Mouse (Mus musculus) c-Kit-positive CD71-positive TER-119-positive erythroid progenitor cells, embryonic 14.5 days (primary cell): ENCODE measurements around the gene Bbs9.

ENCODE experiments used
- DNase-seq: peaks from one replicate; pipeline ENCODE4 v3.0.0-alpha.2; 2013; ENCODE audit warnings: low spot score

Bbs9 gene

GRCm38 (mm10) chr9:22532810-22533447 lies 57.4 kb downstream of the Bbs9 start:
- no peak for DNase-seq

GRCm38 (mm10) chr9:22537767-22538373 lies 62.4 kb downstream of the Bbs9 start:
- DNase-seq = no peak

GRCm38 (mm10) chr9:22539546-22539945 lies 64.0 kb downstream of the Bbs9 start:
- no peak for DNase-seq

GRCm38 (mm10) chr9:22541130-22541529 lies 65.6 kb downstream of the Bbs9 start:
- no peak for DNase-seq

- no peak for DNase-seq
These were observed 68.0 kb downstream of the Bbs9 start for GRCm38 (mm10) chr9:22543467-22543866.

- no peak for DNase-seq
These were observed 69.1 kb downstream of the Bbs9 start for GRCm38 (mm10) chr9:22544349-22545341.

GRCm38 (mm10) chr9:22551273-22551672 lies 75.8 kb downstream of the Bbs9 start:
- no peak for DNase-seq

GRCm38 (mm10) chr9:22556076-22556475 lies 80.6 kb downstream of the Bbs9 start:
- no peak for DNase-seq

GRCm38 (mm10) chr9:22557467-22557866 lies 82.0 kb downstream of the Bbs9 start:
- DNase-seq = peak; percentile 36

GRCm38 (mm10) chr9:22563612-22564347 lies 88.3 kb downstream of the Bbs9 start:
- no peak for DNase-seq

GRCm38 (mm10) chr9:22567726-22568125 lies 92.2 kb downstream of the Bbs9 start:
- no peak for DNase-seq

GRCm38 (mm10) chr9:22576426-22577139 lies 101.1 kb downstream of the Bbs9 start:
- DNase-seq = no peak

- DNase-seq = no peak
These were observed 102.8 kb downstream of the Bbs9 start for GRCm38 (mm10) chr9:22578266-22578665.

- DNase-seq = no peak
These were observed 108.7 kb downstream of the Bbs9 start for GRCm38 (mm10) chr9:22584221-22584620.

GRCm38 (mm10) chr9:22593032-22593431 lies 117.5 kb downstream of the Bbs9 start:
- no peak for DNase-seq

- no peak for DNase-seq
These were observed 121.1 kb downstream of the Bbs9 start for GRCm38 (mm10) chr9:22596650-22597049.

- no peak for DNase-seq
These were observed 137.8 kb downstream of the Bbs9 start for GRCm38 (mm10) chr9:22613271-22613824.

- no peak for DNase-seq
These were observed 143.7 kb downstream of the Bbs9 start for GRCm38 (mm10) chr9:22619245-22619644.

- DNase-seq = peak; percentile 37
These were observed 149.5 kb downstream of the Bbs9 start for GRCm38 (mm10) chr9:22624966-22625365.

GRCm38 (mm10) chr9:22626014-22626413 lies 150.5 kb downstream of the Bbs9 start:
- DNase-seq = no peak

- DNase-seq = no peak
These were observed 152.4 kb downstream of the Bbs9 start for GRCm38 (mm10) chr9:22627912-22628311.
